Mouse (Mus musculus) stomach, postnatal 0 days (tissue): Measurements from ENCODE around the gene Rufy4.

Experiments used
- CTCF ChIP-seq: IDR thresholded peaks from 2 replicates; pipeline ENCODE4 v1.5.1; 2016; ENCODE audit warnings: antibody characterized with exemption, low read depth, mild to moderate bottlenecking, moderate library complexity
- EP300 ChIP-seq: optimal IDR thresholded peaks from 2 replicates; pipeline ENCODE3; 2016; ENCODE audit warnings: antibody characterized with exemption

- TF ChIP-seq CTCF (no peak), EP300 (no peak)
These were observed 3.3 kb upstream of the Rufy4 start for GRCm38 (mm10) chr1:74121821-74122576.
